Mouse (Mus musculus): ENCODE data around the gene Sipa1l2.

DNA sequence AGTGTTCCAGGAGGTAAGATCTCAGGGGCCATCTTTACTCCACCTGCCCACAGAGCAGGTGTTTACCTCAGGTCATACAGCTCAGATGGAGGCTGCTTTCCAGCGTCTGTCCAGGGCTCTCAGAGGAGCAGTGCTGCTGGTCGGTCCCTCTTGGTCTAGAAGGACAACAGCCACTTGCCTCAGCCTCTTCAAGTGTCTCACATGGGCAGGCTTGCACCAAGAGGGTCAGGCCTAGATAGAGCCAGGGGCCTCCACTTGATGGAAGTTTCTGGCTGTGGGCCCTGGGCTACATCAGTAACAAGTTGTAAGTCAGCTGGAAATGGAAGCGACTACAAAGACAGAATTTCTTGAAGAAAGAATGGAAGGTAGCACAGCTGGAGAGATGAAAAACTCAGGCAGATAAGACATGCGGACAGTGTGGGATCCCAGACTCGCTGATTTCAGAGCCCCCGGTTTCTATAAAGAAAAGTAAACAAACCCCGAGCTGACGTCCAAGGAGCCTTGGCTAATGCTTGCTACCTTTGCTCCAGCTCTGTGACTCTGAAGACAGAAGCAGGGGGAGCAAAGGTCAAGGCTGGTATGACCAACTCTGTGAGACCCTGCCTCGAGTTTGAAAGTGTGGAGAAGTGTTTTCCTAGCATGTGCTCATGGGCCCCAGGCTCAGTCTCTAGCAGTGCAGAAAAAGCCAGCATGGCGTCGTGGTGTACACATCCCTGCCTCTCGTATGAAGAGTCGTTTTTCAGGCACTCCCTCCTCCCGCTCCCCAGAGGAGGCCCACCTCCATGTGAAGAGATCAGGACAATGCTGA is 58.5 kb downstream of the Sipa1l2 start:
- TF ChIP-seq GATA1 (IDR thresholded peaks at IDR 0.05; ENCODE audit: low read length) = no peak
- no peak for TF ChIP-seq TAL1 (IDR thresholded peaks at IDR 0.05; ENCODE audit: low read length)
